Mouse (Mus musculus) T-helper 1 cell (primary cell): Measurements from ENCODE around the gene Usp2.

ENCODE experiments used
- in situ Hi-C: fragments of 300-600 bp; cut with MboI, MseI; formaldehyde crosslinking; loops from one replicate; pipeline ENCODE4 v1.15.1; 2025; ENCODE audit warnings: high pct_unique_total_duplicates

The Usp2 gene

DNA sequence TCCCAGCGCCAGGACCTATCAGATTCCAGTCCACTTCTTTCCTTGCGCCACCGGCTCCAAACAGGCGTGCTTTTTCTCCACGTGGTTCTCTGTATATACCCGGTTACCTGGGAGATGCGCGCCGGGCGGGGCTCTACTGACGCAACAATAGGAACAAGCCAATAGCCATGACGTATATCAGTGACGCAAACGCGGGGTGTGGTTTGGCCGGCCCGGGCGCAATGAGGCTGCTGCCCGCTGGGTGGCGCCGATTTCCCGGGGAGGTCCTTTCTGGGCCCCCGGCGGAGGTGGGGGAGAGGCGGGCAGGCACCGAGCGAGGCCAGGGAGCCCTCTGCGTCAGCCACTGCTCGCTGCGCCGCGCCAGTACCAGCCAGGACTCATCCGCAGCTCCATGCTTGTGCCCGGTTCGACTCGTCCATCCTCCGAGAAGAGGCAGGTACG, at the start of gene Usp2:
TSS of gene Usp2 (plus strand) at position 237 of the 441 bp plus-strand sequence.
- in situ Hi-C loops: no loop called here

DNA sequence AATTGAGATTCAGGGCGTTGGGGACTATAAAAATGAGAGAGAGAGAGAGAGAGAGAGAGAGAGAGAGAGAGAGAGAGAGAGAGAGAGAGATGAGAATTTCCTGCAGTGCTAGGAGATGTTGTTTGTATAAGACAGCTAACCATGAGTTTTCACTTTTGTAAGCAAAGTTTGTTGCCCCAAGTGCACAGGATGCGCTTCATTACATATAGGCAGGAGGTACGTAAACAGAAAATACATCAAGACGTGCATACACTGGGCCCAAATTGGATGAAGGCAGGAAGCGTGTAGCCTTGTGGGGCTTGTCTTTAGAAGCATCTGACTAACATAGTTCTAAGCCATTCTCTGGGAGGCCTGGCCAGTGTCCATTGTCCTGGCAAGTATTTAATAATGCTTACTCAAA, 49.0 kb upstream of the Usp2 start:
- in situ Hi-C loops: no loop called here

DNA sequence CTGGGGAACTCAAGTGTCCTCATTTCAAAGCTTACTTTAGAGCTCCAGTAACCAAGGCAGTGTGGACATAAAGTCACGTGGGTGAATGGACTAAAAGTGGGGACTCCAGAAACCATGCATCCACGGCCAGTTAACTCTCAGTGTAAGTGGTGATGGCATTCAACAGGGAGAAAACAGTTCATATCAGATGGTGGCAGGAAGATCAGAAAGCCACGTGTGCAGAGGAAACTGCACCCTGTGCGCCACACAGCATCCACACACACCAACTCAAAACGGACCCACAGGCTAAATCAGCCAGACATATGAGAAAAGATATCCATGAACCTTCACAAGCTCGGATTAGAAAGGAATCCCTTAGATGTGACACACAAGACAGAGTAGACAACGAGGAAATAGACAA, 46.8 kb upstream of the Usp2 start:
- in situ Hi-C loops: no loop called here

DNA sequence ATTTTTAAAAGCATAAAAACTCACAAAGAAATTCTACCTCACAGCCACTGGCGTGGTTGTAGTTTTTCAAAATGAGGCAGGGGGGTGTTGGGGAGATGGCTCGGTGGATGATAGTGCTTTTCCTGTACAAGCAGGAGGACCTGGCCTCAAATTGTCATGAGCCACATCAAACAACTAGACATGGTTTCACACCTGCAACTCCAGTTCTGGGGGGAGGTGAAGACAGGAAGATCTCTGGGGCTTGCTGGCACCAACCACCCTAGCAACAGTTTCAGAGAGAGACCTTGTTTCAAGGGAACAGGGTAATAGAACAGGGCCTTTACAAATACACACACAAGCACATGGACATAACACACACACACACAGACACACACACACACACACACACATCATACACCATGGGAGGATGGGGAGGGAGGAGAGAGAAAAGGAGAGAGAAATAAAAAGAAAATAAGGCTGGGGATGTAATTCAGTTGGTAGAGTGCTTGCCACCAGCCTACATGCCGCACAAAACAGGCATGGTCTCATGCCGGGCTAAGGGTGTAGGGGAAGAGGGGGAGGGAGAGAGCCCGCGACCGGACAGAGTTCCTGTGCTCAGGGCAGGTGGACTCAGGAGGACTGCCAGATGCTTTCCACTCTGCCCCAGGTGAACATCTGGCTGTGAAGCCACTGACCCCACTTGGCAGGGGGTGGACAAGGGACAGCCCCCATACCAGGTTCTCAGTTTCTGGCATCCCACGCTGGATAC, 44.5 kb upstream of the Usp2 start:
- in situ Hi-C loops: no loop called here

DNA sequence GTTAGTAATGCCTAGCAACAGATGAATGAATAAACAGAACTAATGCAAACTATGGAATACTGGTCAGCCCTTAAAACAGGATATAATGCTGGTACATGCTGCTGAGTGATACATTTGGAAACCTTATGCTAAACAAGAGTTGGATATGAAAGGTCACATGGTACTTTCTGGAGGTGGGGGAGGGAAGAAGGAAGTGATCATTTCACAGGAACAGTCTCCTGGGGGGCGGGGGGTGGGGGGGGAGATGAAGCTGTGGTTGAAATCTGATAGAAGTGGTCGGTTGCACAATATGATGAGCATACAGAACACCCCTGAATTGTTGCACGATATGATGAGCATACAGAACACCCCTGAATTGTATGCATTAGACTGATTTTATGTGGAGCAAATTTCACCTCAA, 42.7 kb upstream of the Usp2 start:
- in situ Hi-C loops: no loop called here

DNA sequence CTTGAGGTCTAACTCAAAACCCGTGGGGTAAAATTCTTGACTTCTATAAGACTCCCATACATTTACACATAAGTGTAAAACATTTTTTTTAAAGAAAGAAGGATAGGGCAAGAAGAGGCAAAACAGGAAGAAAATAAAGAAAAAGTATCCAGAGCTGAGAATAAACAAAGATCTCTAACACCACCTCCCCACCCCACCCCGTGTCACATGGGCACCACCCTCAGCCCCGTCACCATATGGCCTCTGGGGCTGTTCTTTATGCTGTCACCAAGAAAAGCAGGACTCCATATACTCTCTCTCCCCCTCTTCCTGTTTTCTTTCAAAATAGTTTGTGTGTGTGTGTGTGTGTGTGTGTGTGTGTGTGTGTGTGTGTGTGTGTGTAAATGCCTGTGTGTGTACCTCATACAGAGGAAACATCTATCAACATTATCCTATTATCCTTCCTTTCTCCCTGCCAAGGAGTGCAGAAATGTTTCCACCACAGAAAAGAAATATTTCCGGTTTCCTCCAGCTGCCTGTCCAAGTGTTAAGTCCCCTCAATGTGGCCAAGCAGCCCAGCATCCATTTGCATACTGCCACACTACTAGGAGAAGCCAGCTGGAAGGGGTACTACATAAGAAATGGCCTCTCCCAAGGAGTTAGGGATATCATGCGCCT, 37.1 kb upstream of the Usp2 start:
- in situ Hi-C loops: no loop called here

DNA sequence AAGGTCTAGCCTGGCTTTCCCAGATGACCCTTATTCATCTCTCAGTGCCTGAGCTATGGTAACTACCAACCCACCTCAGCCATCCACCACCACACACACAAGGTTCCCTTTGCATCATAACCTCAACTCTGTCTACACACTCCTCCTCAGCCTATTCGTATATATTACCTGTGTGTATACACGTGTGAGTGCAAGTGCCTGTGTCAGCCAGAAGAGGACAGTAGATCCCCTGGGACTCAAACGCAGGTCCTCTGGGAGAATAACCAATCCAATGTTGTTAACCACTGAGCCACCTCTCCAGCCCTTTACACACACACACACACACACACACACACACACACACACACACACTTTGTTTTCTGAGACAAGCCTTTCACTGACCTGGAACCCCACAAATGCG, 36.2 kb upstream of the Usp2 start:
- in situ Hi-C loops: no loop called here

DNA sequence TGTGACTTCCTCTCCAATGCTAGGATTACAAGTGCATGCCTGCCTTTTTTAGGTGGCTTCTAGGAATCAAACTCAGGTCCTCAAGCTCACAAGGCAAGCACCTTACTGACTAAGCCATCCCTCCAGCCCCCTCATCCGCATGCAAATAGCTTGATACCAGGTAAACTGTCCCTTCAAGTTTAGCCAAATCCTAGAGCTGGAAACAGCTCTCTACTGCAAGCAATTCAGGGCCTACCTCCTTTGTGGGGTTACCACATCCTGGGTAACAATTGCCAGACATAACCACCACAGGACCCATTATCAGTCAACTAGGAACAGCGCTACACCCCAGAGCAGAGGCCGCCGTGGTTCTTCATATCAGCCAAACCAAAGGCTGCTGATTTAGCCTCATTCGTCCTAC, 35.7 kb upstream of the Usp2 start:
- in situ Hi-C loops: no loop called here

DNA sequence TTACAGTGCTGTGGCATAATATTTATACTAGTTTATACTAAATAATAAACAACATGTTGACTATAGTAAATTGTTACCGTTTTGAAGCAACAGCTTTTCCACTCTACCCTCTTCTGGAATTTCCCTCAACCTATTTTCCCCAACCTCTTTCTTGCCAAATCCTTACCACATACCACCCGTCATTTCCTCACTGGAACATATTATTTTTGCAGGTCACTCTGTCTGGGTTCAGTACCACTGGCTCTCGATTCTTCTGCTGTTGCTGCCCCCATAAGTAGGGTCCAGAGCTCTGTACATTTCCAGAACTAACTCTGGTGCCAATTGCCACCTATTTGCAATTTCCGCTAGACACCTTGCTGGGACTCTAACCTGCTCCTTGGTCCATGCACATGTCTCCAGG, 34.9 kb upstream of the Usp2 start:
- in situ Hi-C loops: no loop called here

DNA sequence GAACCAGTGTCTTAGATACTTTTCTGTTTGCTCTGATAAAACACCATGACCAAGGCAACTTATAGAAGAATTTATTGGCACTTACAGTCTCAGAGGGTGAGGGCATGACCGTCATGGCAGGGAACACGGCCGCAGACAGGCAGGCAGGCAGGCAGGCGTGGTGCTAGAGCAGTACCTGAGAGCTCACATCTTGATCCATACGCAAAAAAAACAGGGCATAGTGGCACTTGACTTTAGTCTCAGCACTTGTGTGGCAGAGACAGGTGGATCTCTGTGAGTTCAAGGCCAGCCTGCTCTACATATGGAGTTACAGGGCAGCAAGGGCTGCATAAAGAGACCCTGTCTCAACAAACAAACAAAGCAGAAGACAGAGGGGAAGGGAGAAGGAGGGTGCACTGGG, 33.5 kb upstream of the Usp2 start:
- in situ Hi-C loops: no loop called here

DNA sequence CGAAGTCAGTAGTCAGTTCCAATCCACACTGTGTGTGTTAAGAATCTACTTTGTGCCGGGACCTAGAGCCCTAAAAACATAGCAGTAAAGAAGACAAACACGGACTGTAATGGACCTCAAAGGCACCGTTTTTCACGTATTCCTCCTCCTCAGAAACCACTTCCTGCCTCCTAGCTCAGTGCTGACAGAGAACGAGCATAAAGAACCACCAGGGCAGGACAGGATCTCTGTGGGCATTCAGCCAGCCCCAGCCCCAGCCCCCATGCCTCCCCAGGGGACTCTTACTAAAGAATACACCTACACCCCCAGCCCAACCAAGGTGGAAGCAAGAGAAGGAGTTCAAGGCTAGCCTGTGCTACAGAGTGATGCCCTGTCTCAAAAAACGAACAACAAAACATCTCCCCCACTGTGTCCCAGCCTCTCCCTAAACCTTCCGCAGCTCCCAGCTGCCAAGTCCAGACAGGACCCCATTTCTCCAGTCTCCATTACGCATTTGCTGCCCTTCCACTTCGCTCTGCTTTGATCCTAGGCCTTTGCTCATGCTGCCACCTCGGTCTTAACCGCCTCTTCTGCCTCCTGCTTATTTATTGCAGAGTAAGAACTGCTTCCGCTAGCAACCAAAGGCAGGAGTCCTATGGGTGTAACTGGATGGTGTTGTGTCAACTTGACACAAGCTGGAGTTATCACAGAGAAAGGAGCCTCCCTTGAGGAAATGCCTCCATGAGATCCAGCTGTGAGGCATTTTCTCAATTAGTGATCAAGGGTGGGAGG, 32.7 kb upstream of the Usp2 start:
- in situ Hi-C loops: no loop called here

DNA sequence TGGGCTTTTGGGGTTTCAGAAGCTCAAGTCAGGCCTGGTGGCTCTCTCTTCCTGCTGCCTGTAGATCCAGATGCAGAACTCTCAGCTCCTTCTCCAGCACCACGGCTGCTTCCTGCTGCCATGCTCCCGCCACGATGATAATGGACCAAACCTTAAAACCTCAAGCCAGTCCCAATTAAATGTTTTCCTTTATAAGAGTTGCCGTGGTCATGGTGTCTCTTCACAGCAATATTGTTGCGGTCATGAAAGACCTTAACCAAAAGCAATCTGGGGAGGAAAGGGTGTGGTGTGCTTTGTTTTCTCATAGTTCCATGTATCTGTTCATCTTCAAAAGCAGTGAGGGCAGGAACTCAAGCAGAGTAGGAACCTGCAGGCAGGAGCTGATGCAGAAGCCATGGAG, 29.7 kb upstream of the Usp2 start:
- in situ Hi-C loops: no loop called here

DNA sequence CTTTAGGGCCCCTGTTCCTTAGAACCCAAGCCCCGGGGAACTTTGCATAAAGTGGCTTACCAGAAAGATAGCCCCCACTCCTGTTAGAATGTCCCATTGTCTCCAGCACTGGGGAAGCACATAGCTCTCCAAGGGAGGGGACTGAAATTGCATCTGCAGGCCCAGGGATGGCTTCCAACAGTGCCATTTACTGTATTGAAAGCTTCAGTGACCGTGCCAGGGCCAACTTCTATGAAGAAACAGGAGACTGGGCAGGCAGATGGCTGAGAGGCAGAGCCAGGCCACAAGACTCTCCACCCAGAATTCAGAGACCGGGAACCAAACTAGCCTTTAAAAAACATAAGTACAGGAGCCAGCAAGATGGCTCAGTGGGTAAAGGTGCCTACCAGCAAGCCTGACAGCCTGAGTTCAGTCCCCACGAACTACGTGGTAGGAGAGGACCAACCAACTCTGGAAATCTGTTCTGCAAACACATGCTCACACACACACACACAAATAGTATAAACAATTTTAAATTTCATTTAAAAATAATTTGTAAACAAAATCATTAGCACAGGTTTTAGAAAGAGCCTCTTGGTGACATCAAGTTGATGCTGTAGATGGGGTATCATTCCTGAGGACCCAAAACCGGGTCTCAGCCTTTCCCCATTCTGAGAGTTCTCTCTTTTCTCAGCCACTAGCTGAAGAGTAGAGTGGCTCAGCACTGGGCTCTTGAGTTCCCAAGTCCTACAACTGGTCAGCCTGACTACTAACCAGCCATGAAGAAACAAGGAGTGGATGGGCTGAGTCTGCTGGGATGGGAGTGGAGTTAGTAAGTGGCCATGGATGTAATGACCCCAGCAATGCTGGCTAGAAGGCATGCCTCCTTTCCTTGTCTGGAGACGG, 25.1 kb upstream of the Usp2 start:
- in situ Hi-C loops: no loop called here

DNA sequence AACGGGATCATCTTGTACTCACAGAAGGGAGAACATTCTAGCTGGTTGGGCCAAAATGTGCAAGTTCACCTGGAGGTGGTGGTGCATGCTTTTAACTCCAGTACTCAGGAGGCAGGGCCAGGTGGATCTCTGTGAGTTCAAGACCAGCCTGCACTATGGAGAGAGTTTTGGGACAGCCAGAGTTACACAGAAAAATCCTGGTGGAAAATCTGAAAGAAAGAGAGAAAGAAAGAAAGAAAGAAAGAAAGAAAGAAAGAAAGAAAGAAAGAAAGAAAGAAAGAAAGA, 24.5 kb upstream of the Usp2 start:
- in situ Hi-C loops: no loop called here

DNA sequence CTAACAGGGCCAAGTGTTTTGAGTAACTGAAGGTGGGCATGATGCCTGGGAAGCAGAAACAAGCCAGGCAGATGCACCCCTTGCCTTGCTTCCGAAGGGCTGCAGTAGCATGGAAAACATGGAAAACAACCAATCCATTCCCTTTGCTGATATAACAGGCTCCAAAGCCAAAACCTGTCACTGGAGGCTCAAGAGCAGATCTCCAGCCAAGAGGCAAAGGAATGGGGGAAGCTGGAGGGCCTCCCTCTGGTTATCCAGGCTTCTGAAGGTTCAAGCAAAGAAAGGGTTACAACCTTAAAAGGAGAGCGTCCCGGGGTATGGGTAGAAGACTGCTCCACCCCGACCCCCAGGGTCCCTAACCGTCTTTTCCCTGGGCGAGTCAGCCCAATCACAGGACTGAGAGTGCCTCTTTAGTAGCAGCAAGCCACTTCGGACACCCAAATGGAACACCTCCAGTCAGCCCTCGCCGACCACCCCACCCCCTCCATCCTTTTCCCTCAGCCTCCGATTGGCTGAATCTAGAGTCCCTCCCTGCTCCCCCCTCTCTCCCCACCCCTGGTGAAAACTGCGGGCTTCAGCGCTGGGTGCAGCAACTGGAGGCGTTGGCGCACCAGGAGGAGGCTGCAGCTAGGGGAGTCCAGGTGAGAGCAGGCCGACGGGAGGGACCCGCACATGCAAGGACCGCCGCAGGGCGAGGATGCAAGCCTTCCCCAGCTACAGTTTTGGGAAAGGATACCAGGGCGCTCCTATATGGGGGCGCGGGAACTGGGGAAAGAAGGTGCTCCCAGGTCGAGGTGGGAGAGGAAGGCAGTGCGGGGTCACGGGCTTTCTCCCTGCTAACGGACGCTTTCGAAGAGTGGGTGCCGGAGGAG, 23.7 kb upstream of the Usp2 start, which contains the start of gene Thy1:
TSS of gene Thy1 (plus strand) at position 549 of the 872 bp plus-strand sequence.
- in situ Hi-C loops: no loop called here

DNA sequence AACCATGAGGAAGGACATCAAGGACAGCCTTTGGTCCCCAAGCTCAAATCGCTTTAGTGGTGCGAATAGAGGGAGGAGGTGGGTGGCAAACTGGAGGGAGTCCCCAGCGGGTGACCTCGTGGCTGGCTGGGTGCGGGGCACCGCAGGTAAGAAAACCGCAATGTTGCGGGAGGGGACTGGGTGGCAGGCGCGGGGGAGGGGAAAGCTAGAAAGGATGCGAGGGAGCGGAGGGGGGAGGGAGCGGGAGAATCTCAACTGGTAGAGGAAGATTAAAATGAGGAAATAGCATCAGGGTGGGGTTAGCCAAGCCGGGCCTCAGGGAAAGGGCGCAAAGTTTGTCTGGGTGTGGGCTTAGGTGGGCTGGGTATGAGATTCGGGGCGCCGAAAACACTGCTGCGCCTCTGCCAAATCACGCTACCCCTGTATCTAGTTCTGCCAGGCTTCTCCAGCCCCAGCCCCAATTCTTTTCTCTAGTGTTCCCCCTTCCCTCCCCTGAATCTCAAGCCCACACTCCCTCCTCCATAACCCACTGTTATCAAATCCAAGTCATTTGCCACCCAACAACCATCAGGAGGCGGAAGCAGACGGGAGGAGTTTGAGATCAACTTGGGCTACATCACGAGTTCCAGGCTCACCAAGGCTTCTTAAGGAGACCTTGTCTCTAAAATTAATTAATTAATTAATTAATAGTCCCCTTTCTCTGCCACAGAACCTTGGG, 23.0 kb upstream of the Usp2 start:
- in situ Hi-C loops: no loop called here

DNA sequence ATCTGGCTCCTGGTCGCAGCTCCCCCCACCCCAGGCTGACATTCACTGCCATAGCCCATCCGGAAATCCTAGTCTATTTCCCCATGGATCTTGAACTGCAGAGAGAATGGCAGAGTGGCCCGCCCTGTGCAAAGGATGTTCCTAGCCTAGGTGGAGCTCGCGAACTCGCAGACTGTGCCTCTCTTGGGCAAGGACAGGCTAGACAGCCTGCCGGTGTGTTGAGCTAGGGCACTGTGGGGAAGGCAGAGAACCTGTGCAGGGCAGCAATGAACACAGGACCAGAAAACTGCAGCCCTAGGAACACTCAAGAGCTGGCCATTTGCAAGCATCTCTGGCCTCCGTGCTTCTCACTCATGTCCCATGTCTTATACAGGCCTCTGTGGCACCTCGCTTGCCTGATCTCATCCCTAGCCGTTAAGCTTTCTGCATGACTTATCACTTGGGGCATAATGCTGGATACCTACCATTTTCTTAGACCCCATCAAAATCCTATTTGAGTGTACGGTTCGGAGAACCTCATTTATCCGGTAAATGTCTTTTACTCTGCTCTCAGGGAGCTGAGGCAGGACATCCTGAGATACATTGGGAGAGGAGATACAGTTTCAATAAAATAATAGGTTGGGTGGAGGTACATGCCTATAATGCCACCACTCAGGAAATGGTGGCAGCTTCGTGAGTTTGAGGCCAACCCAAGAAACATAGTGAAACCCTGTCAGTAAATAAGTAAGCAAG, 22.2 kb upstream of the Usp2 start:
- in situ Hi-C loops: loop anchor here (5.0 kb wide), 1 partner anchor 52 kb away; no protein-coding TSS in a partner anchor

DNA sequence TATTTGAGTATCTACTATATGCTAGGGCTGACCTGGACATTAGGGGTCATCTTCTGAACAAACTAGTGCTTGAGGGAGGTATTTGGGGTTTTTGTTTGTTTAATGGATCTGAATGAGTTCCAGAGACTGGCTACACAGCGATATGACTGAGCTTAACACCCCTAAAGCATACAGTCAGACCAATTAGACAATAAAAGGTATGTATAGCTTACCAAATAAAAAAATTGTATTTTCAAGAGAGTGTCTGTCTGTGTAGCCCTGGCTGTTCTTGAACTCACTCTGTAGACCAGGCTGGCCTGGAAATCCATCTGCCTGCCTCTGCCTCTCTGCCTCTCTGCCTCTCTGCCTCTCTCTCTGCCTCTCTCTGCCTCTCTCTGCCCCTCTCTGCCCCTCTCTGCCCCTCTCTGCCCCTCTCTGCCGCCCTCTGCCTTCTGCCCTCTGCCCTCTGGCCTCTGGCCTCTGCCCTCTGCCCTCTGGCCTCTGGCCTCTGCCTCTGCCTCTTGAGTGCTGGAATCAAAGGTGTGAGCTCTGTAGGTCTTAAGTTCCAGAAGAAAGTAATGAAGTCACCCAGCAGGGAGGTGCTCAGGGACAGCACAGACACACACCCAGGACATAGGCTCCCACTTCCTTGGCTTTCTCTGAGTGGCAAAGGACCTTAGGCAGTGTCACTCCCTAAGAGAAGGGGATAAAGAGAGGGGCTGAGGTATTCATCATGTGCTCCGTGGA, 21.5 kb upstream of the Usp2 start:
- in situ Hi-C loops: loop anchor here (5.0 kb wide), 1 partner anchor 53 kb away; no protein-coding TSS in a partner anchor

DNA sequence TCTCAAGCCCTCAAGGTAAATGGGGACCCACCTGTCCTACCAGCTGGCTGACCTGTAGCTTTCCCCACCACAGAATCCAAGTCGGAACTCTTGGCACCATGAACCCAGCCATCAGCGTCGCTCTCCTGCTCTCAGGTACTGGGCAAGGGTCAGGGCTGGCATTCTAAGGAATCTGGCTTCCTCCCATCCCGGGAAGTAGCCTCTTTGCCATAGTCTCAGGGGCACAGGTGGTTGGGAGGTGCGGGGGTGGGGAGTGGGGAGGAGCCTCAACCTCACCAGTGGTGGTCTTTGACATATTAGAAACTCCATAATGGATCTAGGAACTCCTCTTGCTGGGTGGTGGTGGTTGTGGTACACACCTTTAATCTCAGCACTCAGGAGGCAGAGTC, 20.9 kb upstream of the Usp2 start:
- in situ Hi-C loops: loop anchor here (5.0 kb wide), 1 partner anchor 54 kb away; no protein-coding TSS in a partner anchor
